Mouse (Mus musculus) stomach, postnatal 0 days (tissue): ENCODE measurements around the gene Lztfl1. TPM values are rescaled to one million over a fixed set of nuclear protein-coding genes. Genes with fewer than 3 reads are reported as not detected.
A peak's percentile ranks its signal among the peaks of the same experiment; 100 is the strongest.

Source experiments
- ATAC-seq: fragments of 200-750 bp; cut with Nextera tagmentation; 2 replicates; pipeline ENCODE4 v1.8.0; 2017; ENCODE audit not compliant: low FRiP score, low TSS enrichment
- DNase-seq: peaks from one replicate; pipeline ENCODE4 v3.0.0-alpha.2; 2016; ENCODE audit warnings: low spot score
- H3K27ac ChIP-seq: fragments of 300-500 bp; sonication (generic); replicated peaks from 2 replicates; pipeline ENCODE4 v1.5.1; 2014; ENCODE audit warnings: mild to moderate bottlenecking, control low read depth
- H3K27me3 ChIP-seq: fragments of 300-500 bp; sonication (generic); 2 replicates; pipeline ENCODE4 v1.6.1; 2014; ENCODE audit warnings: low read length; ENCODE audit not compliant: control insufficient read depth, insufficient read depth
- H3K36me3 ChIP-seq: fragments of 300-500 bp; sonication (generic); 2 replicates; pipeline ENCODE4 v1.6.1; 2014; ENCODE audit warnings: low read length, mixed read lengths; ENCODE audit not compliant: control insufficient read depth, insufficient read depth
- H3K4me1 ChIP-seq: fragments of 300-500 bp; sonication (generic); replicated peaks from 2 replicates; pipeline ENCODE4 v1.6.1; 2014; ENCODE audit warnings: antibody characterized with exemption; ENCODE audit not compliant: control insufficient read depth, insufficient read depth
- H3K4me2 ChIP-seq: fragments of 300-500 bp; sonication (generic); replicated peaks from 2 replicates; pipeline ENCODE4 v1.6.1; 2014; ENCODE audit warnings: low read depth, mild to moderate bottlenecking, control low read depth, moderate library complexity
- H3K4me3 ChIP-seq: fragments of 300-500 bp; sonication (generic); 2 replicates; pipeline ENCODE4 v1.5.1; 2014; ENCODE audit warnings: low read depth, low read length, control low read depth
- H3K9ac ChIP-seq: fragments of 300-500 bp; sonication (generic); 2 replicates; pipeline ENCODE4 v1.6.1; 2014; ENCODE audit warnings: mild to moderate bottlenecking, low read length, control low read depth, mixed read lengths
- H3K9me3 ChIP-seq: fragments of 300-500 bp; sonication (generic); 2 replicates; pipeline ENCODE4 v1.6.1; 2016; ENCODE audit warnings: low read length; ENCODE audit not compliant: control insufficient read depth
- CTCF ChIP-seq: IDR thresholded peaks from 2 replicates; pipeline ENCODE4 v1.5.1; 2016; ENCODE audit warnings: antibody characterized with exemption, low read depth, mild to moderate bottlenecking, moderate library complexity
- EP300 ChIP-seq: optimal IDR thresholded peaks from 2 replicates; pipeline ENCODE3; 2016; ENCODE audit warnings: antibody characterized with exemption
- WGBS: fragments of 180-500 bp; shearing (Covaris S2); extraction: QIAGEN DNeasy Blood & Tissue Kit; methylation state at CpG from one replicate; pipeline ENCODE4 v1.1.7; 2014; 5-methylcytosine and 5-hydroxymethylcytosine counted together
- polyA plus RNA-seq: library from polyadenylated mRNA; unstranded; fragments of >200 nt; fragmentation: Nextera tagmentation; extraction: Ambion mirVana; gene quantifications from 2 replicates; pipeline ENCODE4 v1.2.1, GENCODE M21; 2015

Gene Lztfl1
- polyA plus RNA-seq, 1 experiment from 2014 or later, result 34.5 TPM

- Histone ChIP-seq H3K4me1 (no peaks in the 10 kb centered on the region), H3K9me3 (no peaks in the 10 kb centered on the region), H3K27me3 (no peaks in the 10 kb centered on the region), H3K27ac (no peak overlapping the region), H3K36me3 (peaks cover 10% of the 10 kb centered on the region; the same call in 1 of the 2 replicates), H3K4me2 (no peak overlapping the region), H3K4me3 (no peak overlapping the region), H3K9ac (no peak overlapping the region)
- WGBS, result 82% methylated on average over 3 of the region's 3 CpGs
- TF ChIP-seq CTCF, result no peak
- ATAC-seq (no peak), DNase-seq (no peak)
These were observed 21.7 kb downstream of the Lztfl1 start for GRCm38 (mm10) chr9:123695634-123696302.

DNA sequence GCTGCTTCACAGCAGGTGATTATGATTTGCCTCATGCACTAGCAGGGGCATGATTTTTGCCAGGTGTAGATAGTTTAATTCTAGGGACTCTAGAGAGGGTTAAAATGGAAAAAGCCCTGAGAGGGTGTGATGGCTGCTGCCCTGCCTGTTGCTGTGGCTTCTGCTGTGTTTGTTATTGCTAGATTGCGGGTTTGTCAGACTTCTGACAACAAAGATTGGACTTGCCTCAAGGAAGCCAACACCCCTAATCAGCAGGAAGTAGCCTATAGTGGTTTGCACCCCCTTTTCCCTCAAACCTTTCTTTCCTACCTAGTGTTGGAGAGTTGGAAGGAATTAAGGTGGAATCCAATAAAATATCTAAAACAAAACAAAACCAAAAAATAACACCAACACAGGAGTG is 29.3 kb downstream of the Lztfl1 start:
- WGBS, result 55% methylated on average over 1 of the region's 1 CpGs
- no peak overlapping the region for H3K4me2 ChIP-seq
- DNase-seq, result no peak

GRCm38 (mm10) chr9:123686206-123686605 is 31.3 kb downstream of the Lztfl1 start:
- H3K36me3 ChIP-seq, result no peaks in the 10 kb centered on the region
- no peak overlapping the region for H3K27ac ChIP-seq
- no peaks in the 10 kb centered on the region for H3K27me3 ChIP-seq
- no peak overlapping the region for H3K4me3 ChIP-seq
- no peak overlapping the region for H3K9ac ChIP-seq
- H3K4me1 ChIP-seq, result no peaks in the 10 kb centered on the region
- H3K4me2 ChIP-seq, result no peak overlapping the region
- ATAC-seq (no peak), DNase-seq (no peak)
- TF ChIP-seq CTCF (no peak), EP300 (no peak)
- no peaks in the 10 kb centered on the region for H3K9me3 ChIP-seq
- whole genome bisulfite sequencing, result 73% methylated on average over 5 of the region's 5 CpGs

More for the DNA sequence above, 29.3 kb downstream of the Lztfl1 start:
- Histone ChIP-seq H3K9me3 (no peaks in the 10 kb centered on the region), H3K27ac (no peak overlapping the region), H3K9ac (no peak overlapping the region), H3K4me3 (no peak overlapping the region), H3K27me3 (no peaks in the 10 kb centered on the region), H3K4me1 (no peaks in the 10 kb centered on the region), H3K36me3 (peaks cover 8% of the 10 kb centered on the region; the same call in 1 of the 2 replicates)
- TF ChIP-seq EP300 (no peak), CTCF (no peak)
- ATAC-seq, result no peak

GRCm38 (mm10) chr9:123683704-123684103 is 33.8 kb downstream of the Lztfl1 start:
- no peak for TF ChIP-seq CTCF
- TF ChIP-seq EP300, result no peak
- Histone ChIP-seq H3K27ac (no peak overlapping the region), H3K4me3 (no peak overlapping the region), H3K36me3 (no peaks in the 10 kb centered on the region), H3K4me1 (no peaks in the 10 kb centered on the region), H3K4me2 (no peak overlapping the region), H3K9me3 (no peaks in the 10 kb centered on the region), H3K27me3 (no peaks in the 10 kb centered on the region), H3K9ac (no peak overlapping the region)
- 41% methylated on average over 3 of the region's 3 CpGs for WGBS
- DNase-seq, result no peak
- ATAC-seq, result no peak

- H3K9me3 ChIP-seq, result no peaks in the 10 kb centered on the region
- no peaks in the 10 kb centered on the region for H3K36me3 ChIP-seq
- TF ChIP-seq CTCF (no peak), EP300 (no peak)
- H3K27ac ChIP-seq, result no peak overlapping the region
- no peak overlapping the region for H3K9ac ChIP-seq
- ATAC-seq (no peak), DNase-seq (no peak)
- H3K4me2 ChIP-seq, result peak overlapping the region; percentile 65; the same call in 1 of the 2 replicates
- H3K4me1 ChIP-seq, result 0 out of 2 replicates have a peak, but pooled peaks cover 2% of the 10 kb centered on the region
- 33% methylated on average over 2 of the region's 2 CpGs for WGBS
- H3K27me3 ChIP-seq, result no peaks in the 10 kb centered on the region; the same call in 1 of the 2 replicates
- peak overlapping the region; percentile 48; the same call in 1 of the 2 replicates for H3K4me3 ChIP-seq
These were observed 38.3 kb downstream of the Lztfl1 start for GRCm38 (mm10) chr9:123679198-123679597.
